Mouse (Mus musculus) gastrocnemius, postnatal 25 days (tissue): ENCODE measurements around the gene Insr. TPM values are rescaled to one million over a fixed set of nuclear protein-coding genes. Genes with fewer than 3 reads are reported as not detected.
A peak's percentile ranks its signal among the peaks of the same experiment; 100 is the strongest.
"Not testable (repeated sequence)": the region's sequence is repeated elsewhere in the genome, so short reads cannot be mapped to it uniquely, and the experiment has no call there.

Experiments
- DNase-seq: peaks from one replicate; pipeline ENCODE4 v3.0.0; 2022
- long read RNA-seq, 2 experiments: library from polyadenylated mRNA; stranded (forward); transcript quantifications; one replicate each; pipeline ENCODE4 v2.0.0; 2021
- total RNA-seq, 2 experiments: library from RNA; stranded (reverse); gene quantifications; 1 replicate in 1 of 2; 2 replicates in 1 of 2; pipeline ENCODE4 v1.2.3; 2021

Gene Insr
- total RNA-seq: 10 to 100 TPM; 51.6 to 55.8 TPM
- long read RNA-seq, experiment 1, partial matches to known transcripts: 0 of 10 reads
- long read RNA-seq, experiment 1, other reads (novel, unspliced or antisense): 10 of 10 reads
- long read RNA-seq, experiment 2, partial matches to known transcripts: 0 of 5 reads
- long read RNA-seq, experiment 2, other reads (novel, unspliced or antisense): 5 of 5 reads

- DNase-seq: peak; percentile 93
Observed at GRCm38 (mm10) chr8:3278934-3279720, at the start of gene Insr. TSS of gene Insr (minus strand) at chr8:3279617.

- no peak for DNase-seq
Observed at GRCm38 (mm10) chr8:3327538-3328245, 48.3 kb upstream of the Insr start.

- no peak for DNase-seq
Observed at GRCm38 (mm10) chr8:3327056-3327455, 47.6 kb upstream of the Insr start.

GRCm38 (mm10) chr8:3324253-3324652 is 44.8 kb upstream of the Insr start:
- DNase-seq: no peak

- not testable (repeated sequence) for DNase-seq
Observed at GRCm38 (mm10) chr8:3319267-3319666, 39.9 kb upstream of the Insr start.

GRCm38 (mm10) chr8:3316585-3316984 is 37.2 kb upstream of the Insr start:
- no peak for DNase-seq

- no peak for DNase-seq
Observed at GRCm38 (mm10) chr8:3314345-3314744, 34.9 kb upstream of the Insr start.

- no peak for DNase-seq
Observed at GRCm38 (mm10) chr8:3313843-3314242, 34.4 kb upstream of the Insr start.

- not testable (repeated sequence) for DNase-seq
Observed at GRCm38 (mm10) chr8:3313417-3313816, 34.0 kb upstream of the Insr start.

GRCm38 (mm10) chr8:3311482-3311881 is 32.1 kb upstream of the Insr start:
- DNase-seq: no peak

- no peak for DNase-seq
Observed at GRCm38 (mm10) chr8:3309636-3310035, 30.2 kb upstream of the Insr start.

- not testable (repeated sequence) for DNase-seq
Observed at GRCm38 (mm10) chr8:3308205-3308800, 28.9 kb upstream of the Insr start.

- no peak for DNase-seq
Observed at GRCm38 (mm10) chr8:3302131-3302530, 22.7 kb upstream of the Insr start.

- DNase-seq: no peak
Observed at GRCm38 (mm10) chr8:3299322-3299721, 19.9 kb upstream of the Insr start.

- no peak for DNase-seq
Observed at GRCm38 (mm10) chr8:3285824-3286223, 6.4 kb upstream of the Insr start.

- no peak for DNase-seq
Observed at GRCm38 (mm10) chr8:3284656-3285055, 5.2 kb upstream of the Insr start.

- no peak for DNase-seq
Observed at GRCm38 (mm10) chr8:3281296-3281695, 1.9 kb upstream of the Insr start.

GRCm38 (mm10) chr8:3280266-3280910 is 971 bp upstream of the Insr start:
- peak; percentile 17 for DNase-seq

- DNase-seq: no peak
Observed at GRCm38 (mm10) chr8:3279721-3280077, 282 bp upstream of the Insr start.

GRCm38 (mm10) chr8:3278181-3278820 is 1.1 kb downstream of the Insr start:
- DNase-seq: peak; percentile 13

GRCm38 (mm10) chr8:3277266-3277665 is 2.2 kb downstream of the Insr start:
- DNase-seq: no peak

GRCm38 (mm10) chr8:3276009-3276408 is 3.4 kb downstream of the Insr start:
- DNase-seq: no peak
